Mouse (Mus musculus) 416B (cell line): ENCODE measurements around the gene Cdc45.
"Not testable (repeated sequence)": the region's sequence is repeated elsewhere in the genome, so short reads cannot be mapped to it uniquely, and the experiment has no call there.

Experiments used
- DNase-seq: peaks from one replicate; pipeline ENCODE4 v3.0.0; 2011; ENCODE audit warnings: low read depth

Gene Cdc45

GRCm38 (mm10) chr16:18811468-18812384 lies at the start of gene Cdc45, which contains the start of gene Ufd1:
Gene Cdc45 (minus strand): TSS chr16:18811987.
Gene Ufd1 (plus strand): TSS chr16:18811779.
- DNase-seq, result peak; percentile 99

DNA sequence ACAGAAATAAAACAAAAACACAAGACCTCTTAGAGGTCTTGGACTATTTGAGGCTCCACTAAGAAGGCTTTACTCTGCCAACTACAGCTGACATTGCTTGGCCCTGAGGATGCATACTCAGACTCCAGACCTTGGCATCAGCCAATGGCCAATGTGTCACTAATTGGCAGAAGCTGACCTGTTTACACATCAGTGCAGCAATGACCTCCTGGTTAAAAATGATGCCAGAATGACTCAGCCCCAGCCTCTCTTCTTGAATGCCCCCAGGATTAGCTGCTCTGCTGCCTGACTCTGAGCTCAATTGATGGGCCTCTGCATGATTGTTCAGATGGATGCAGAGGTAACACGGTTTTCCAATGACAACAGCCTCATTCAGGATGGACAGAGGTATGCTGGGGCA lies 48.4 kb upstream of the Cdc45 start:
- DNase-seq, result no peak

DNA sequence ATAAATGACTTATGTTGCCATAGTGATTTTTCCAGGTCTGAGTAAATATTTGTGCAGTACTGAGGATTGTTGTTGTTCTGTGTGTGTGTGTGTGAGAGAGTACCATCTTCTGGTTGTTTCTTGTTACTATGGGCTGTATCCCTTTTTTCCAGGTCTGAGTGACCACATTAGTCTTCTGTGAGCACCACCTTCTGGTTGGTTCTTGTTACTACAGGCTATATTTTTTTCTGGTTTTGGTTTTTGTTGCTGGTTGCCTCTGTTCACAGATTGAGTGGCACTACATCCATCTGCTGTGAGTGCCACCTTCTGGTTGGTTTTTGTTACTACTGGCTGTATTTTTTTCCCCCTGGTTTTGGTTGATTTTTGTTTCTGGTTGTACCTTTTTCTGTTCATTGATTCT lies 46.8 kb upstream of the Cdc45 start:
- peak; percentile 85 for DNase-seq

GRCm38 (mm10) chr16:18849521-18850190 lies 37.9 kb upstream of the Cdc45 start:
- DNase-seq, result not testable (repeated sequence)

DNA sequence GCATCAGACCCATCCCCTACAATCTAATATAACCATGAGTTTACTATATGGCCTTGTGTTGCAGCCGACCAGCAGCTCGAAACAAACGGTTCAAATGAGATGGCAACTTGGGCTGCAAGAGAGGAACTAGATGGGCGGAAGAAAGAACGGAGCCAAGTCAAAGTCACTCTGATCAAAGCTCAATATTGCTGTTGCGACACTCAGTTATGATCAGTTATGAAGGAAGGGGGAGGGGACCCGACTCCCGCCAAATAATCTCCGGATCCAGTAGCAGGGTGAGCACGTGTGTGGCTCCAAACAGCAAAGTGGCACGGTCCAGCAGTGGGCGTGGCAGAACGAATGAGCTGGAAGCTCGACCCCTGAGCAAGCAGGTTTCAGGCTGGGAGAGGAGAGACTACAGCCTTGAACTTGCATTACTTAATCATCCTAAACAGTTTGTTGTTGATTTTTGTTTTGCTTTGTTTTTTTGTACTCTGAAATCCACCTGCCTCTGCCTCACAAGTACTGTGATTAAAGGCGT lies 34.6 kb upstream of the Cdc45 start:
- DNase-seq, result no peak

DNA sequence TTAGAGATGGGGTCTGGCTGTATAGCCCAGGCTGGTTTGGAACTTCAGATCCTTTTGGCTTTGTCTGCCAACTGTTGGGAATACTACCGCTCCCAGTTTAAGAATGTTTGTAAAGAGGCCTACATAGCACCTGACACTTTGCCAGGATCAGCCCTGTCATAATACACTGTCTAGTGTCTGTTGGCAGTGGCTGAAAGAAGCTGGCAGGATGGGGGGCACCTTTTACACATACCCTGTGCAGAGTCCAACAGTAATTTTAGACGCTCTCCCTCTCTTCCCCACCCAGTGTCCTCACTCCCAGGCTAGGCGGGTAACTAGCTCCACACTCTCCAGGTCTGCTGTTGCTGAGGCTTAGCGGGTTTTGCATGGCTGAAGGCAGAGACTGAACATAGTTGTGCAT lies 26.6 kb upstream of the Cdc45 start:
- DNase-seq, result no peak

DNA sequence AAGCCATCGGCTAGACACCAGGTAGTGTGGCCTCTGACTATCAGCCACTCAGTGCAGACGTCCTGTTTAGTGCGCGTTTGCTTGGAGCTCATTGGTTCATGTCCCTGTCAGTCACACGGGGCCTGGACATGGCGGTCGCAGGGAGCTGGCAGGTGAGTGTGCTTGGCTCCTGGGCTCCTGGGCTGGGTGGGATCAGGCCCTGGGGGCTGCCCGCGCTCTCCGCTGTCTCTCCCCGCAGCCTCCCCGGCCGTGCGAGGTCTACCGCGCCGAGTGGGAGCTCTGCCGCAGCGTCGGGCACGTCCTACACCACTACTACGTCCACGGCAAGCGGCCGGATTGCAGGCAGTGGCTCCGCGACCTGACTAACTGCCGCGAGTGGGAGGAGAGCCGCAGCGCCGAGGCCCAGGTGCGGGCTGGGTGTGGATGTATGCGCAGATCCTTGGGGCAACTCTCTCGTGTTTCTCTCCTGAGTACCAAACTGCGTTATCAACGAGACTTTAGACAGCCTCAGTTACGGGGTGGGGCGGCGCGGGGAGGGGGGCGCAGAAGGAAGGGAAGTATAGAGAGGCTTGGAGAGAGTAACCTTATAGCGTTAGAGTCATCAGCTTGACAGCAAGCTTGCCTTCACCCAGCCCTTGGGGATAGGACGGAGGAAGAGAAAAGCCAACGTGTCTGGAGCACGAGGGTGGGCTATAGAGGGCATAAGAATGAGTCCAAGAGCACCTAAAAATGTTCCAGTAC lies 24.9 kb upstream of the Cdc45 start, which contains the start of the genes 2510002D24Rik and Gm28539:
2510002D24Rik (plus strand) TSS at position 111 of the 741 bp plus-strand sequence.
Gm28539 (plus strand) TSS at position 117 of the 741 bp plus-strand sequence.
- DNase-seq, result peak; percentile 90

- no peak for DNase-seq
Observed at GRCm38 (mm10) chr16:18836073-18836467, 24.3 kb upstream of the Cdc45 start.

DNA sequence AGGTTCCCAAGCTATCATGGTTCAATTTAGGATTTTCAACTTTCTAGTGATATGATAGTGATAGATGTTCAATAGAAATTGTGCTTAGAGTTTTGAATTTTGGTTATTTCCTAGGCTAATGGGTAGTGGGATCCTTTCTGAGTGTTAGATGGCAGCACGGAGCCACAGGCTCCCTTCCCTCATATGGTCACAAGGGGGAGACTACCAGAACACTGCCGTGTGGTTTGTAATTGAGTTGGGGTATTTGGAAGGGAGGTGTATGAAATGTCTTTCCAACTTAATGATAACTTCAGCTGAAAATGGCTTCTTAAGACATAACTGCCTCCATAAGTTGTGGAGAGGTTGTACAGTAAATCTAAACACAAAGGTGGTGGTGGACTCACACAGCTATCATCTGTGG lies 21.7 kb upstream of the Cdc45 start:
- DNase-seq, result no peak

- no peak for DNase-seq
Observed at GRCm38 (mm10) chr16:18829102-18829501, 17.3 kb upstream of the Cdc45 start.

DNA sequence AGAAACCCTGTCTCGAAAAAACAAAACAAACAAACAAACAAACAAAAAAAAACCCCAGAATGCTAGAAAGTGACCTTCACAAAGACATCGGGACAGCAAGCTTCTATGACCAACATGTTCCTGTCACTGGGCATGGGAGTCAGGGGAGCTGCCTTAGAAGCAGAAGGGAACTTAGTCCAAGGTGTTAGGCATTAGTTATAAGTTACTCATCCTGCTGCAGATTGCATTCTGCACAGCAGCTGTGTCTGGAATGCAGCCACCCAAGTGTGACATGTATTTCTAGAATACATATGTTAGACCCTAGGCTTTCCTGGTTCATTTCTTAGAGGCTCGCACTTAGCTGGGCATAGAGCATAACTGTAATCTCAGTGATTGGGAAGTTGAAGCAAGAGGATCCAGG lies 16.8 kb upstream of the Cdc45 start:
- no peak for DNase-seq

- no peak for DNase-seq
Observed at GRCm38 (mm10) chr16:18822925-18823324, 11.1 kb upstream of the Cdc45 start.

DNA sequence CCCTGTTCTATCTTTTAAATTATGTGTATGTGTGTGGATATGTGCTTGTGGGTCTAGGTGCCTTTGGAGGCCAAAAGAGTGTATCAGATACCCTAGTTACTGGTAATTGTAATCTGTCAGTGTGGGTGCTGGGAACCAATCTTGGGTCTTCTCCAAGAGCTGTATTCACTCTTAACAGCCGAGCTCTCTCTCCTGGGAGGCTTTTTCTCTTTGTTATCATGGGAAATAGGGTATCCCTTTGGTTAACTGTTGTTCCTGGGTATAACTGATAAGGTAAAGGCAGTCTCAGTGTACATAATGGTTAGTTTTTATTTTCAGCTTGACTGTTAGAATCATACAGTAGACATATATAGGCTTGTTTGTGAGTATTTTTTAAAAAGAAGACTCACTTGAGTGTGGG lies 10.6 kb upstream of the Cdc45 start:
- DNase-seq, result no peak

- DNase-seq, result no peak
Observed at GRCm38 (mm10) chr16:18812385-18812910, 661 bp upstream of the Cdc45 start.

GRCm38 (mm10) chr16:18811032-18811431 lies 755 bp downstream of the Cdc45 start:
- no peak for DNase-seq

GRCm38 (mm10) chr16:18809001-18809400 lies 2.8 kb downstream of the Cdc45 start:
- peak; percentile 84 for DNase-seq

DNA sequence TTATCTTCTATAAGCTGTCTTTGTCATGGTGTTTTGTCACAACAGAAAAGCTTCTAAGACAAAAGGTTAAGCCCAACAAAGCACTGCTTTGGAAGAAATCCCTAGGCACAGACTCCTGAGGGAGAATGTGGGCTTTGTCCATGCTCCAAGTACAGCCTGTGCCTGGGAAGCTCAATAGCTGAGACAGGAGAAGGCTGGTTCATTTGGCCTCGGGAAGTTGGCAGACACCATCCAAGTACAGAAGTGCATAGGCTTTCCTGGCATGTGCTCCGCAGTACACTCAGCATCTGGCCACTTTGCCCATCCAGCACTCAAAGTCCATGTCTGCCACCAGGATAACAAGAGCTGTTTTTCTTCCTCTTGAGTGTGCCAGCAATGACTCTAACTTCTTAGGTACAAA lies 6.0 kb downstream of the Cdc45 start:
- no peak for DNase-seq

GRCm38 (mm10) chr16:18798841-18799240 lies 12.9 kb downstream of the Cdc45 start:
- peak; percentile 24 for DNase-seq

GRCm38 (mm10) chr16:18798151-18798550 lies 13.6 kb downstream of the Cdc45 start:
- DNase-seq, result no peak

GRCm38 (mm10) chr16:18796645-18797044 lies 15.1 kb downstream of the Cdc45 start:
- DNase-seq, result no peak

- DNase-seq, result peak; percentile 11
Observed at GRCm38 (mm10) chr16:18795223-18795899, 16.4 kb downstream of the Cdc45 start.
